Mouse (Mus musculus) hindbrain, postnatal 0 days (tissue): ENCODE measurements around the gene Tgm5. TPM values are rescaled to one million over a fixed set of nuclear protein-coding genes. Genes with fewer than 3 reads are reported as not detected.

ENCODE experiments used
- ATAC-seq: fragments of 200-750 bp; cut with Nextera tagmentation; 2 replicates; pipeline ENCODE4 v1.8.0; 2017; ENCODE audit warnings: mild to moderate bottlenecking, moderate TSS enrichment, moderate library complexity
- DNase-seq: peaks from one replicate; pipeline ENCODE4 v3.0.0-alpha.2; 2015; ENCODE audit warnings: low spot score
- H3K27ac ChIP-seq: fragments of 300-500 bp; sonication (generic); 2 replicates; pipeline ENCODE4 v1.5.1; 2014; ENCODE audit warnings: mild to moderate bottlenecking
- H3K27me3 ChIP-seq: fragments of 300-500 bp; sonication (generic); 2 replicates; pipeline ENCODE4 v1.6.1; 2014; ENCODE audit warnings: low read length, mixed read lengths; ENCODE audit not compliant: insufficient read depth
- H3K36me3 ChIP-seq: fragments of 300-500 bp; sonication (generic); 2 replicates; pipeline ENCODE4 v1.6.1; 2014; ENCODE audit warnings: low read length, mixed read lengths; ENCODE audit not compliant: insufficient read depth
- H3K4me1 ChIP-seq: fragments of 300-500 bp; sonication (generic); 2 replicates; pipeline ENCODE4 v1.6.1; 2014; ENCODE audit warnings: antibody characterized with exemption, low read length, mixed read lengths; ENCODE audit not compliant: insufficient read depth
- H3K4me2 ChIP-seq: fragments of 300-500 bp; sonication (generic); 2 replicates; pipeline ENCODE4 v1.6.1; 2014; ENCODE audit warnings: low read depth, mild to moderate bottlenecking, low read length, moderate library complexity, mixed read lengths
- H3K4me3 ChIP-seq: fragments of 300-500 bp; sonication (generic); 2 replicates; pipeline ENCODE4 v1.5.1; 2014; ENCODE audit warnings: low read length
- H3K9ac ChIP-seq: fragments of 300-500 bp; sonication (generic); replicated peaks from 2 replicates; pipeline ENCODE4 v1.6.1; 2014; ENCODE audit warnings: mild to moderate bottlenecking, low read length, moderate library complexity, mixed read lengths
- H3K9me3 ChIP-seq: fragments of 300-500 bp; sonication (generic); 2 replicates; pipeline ENCODE4 v1.6.1; 2016; ENCODE audit warnings: low read length, mixed read lengths
- CTCF ChIP-seq: IDR thresholded peaks from 2 replicates; pipeline ENCODE4 v1.5.1; 2016; ENCODE audit warnings: antibody characterized with exemption, control low read depth, low read depth
- WGBS: fragments of 180-500 bp; shearing (Covaris S2); extraction: QIAGEN DNeasy Blood & Tissue Kit; methylation state at CpG from one replicate; pipeline ENCODE4 v1.1.7; 2014; 5-methylcytosine and 5-hydroxymethylcytosine counted together
- polyA plus RNA-seq: library from polyadenylated mRNA; unstranded; fragments of >200 nt; fragmentation: Nextera tagmentation; extraction: Ambion mirVana; gene quantifications from 2 replicates; pipeline ENCODE4 v1.2.1, GENCODE M21; 2015
- total RNA-seq: library from RNA; depleted of rRNA; stranded (reverse); fragments of >200 nt; gene quantifications from 2 replicates; pipeline ENCODE4 v1.2.3, GENCODE M21; 2014

Gene Tgm5
- total and polyA plus RNA-seq, 2 experiments from 2014 or later: 0.45 to 0.78 TPM

DNA sequence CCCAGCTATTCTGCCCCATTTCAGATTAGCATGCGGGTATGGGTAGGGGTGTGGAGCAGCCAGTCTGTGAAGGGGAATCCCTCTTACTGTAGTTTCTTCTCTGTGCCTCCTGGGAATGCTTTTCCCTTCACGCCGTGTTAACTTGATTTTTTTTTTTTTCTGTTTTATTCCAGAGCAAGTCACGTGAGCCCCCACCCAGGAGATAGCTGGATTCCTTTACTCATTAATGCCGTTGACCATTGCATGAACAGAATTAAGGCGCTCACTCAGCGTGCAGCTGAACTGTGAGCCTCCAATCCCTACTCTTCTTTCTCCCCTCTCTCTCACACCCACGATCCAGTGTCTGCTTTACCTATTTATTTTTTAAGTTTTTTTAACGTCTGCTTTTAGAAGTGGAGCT, 69.4 kb downstream of the Tgm5 start:
- DNase-seq (no peak), ATAC-seq (no peak)
- Histone ChIP-seq H3K9me3 (no peaks in the 10 kb centered on the region), H3K4me2 (no peak overlapping the region), H3K9ac (no peak overlapping the region), H3K4me3 (no peak overlapping the region), H3K4me1 (no peaks in the 10 kb centered on the region), H3K36me3 (peaks cover 33% of the 10 kb centered on the region), H3K27ac (no peak overlapping the region), H3K27me3 (no peaks in the 10 kb centered on the region)
- TF ChIP-seq CTCF: no peak
- WGBS: 86% methylated on average over 9 of the region's 9 CpGs

DNA sequence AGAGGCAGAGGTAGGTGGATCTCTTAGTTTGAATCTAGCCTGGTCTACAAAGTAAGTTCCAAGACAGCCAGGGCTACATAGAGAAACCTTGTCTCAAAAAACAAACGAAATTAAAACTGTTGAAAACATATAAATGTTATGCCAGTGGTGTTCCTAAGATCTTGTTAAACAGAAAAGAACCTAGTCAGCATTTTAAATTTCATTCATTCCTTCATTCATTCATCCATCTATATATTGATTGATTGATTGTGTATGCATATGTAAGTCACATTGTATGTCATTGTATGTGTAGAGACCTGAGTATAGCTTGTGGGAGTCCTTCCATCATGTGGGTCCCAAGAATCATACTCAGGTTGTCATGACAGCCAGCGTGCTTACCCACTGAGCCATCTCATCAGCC, 70.1 kb downstream of the Tgm5 start:
- 84% methylated on average over 2 of the region's 2 CpGs for WGBS
- no peak overlapping the region for H3K4me2 ChIP-seq
- H3K27me3 ChIP-seq: no peaks in the 10 kb centered on the region
- H3K9ac ChIP-seq: no peak overlapping the region
- H3K4me1 ChIP-seq: no peaks in the 10 kb centered on the region
- no peak for DNase-seq
- H3K4me3 ChIP-seq: no peak overlapping the region
- peaks cover 35% of the 10 kb centered on the region for H3K36me3 ChIP-seq
- ATAC-seq: no peak
- no peak overlapping the region for H3K27ac ChIP-seq
- TF ChIP-seq CTCF: no peak
- H3K9me3 ChIP-seq: no peaks in the 10 kb centered on the region

DNA sequence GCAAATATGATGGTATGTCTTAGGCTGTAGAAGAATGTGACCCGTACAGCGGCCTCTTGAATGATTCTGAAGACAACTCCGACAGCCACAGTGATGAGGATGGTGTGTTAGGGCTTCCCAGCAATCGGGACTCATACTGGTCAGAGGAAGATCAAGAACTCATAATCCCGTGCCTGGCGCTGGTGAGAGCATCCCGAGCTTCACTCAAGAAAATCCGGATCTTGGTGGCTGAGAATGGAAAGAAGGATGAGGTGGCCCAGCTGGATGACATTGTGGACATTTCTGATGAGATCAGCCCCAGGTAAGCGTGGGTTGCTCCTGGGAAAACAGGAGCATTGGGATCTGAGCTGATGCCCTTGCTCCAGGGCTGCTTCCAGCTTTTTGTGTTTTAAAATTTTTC, 73.0 kb downstream of the Tgm5 start:
- TF ChIP-seq CTCF: no peak
- H3K27ac ChIP-seq: no peak overlapping the region
- 94% methylated on average over 9 of the region's 9 CpGs for WGBS
- DNase-seq (no peak), ATAC-seq (no peak)
- H3K27me3 ChIP-seq: no peaks in the 10 kb centered on the region
- H3K9ac ChIP-seq: no peak overlapping the region
- H3K4me1 ChIP-seq: no peaks in the 10 kb centered on the region
- H3K36me3 ChIP-seq: peaks cover 33% of the 10 kb centered on the region
- no peaks in the 10 kb centered on the region for H3K9me3 ChIP-seq
- no peak overlapping the region for H3K4me2 ChIP-seq
- H3K4me3 ChIP-seq: no peak overlapping the region

DNA sequence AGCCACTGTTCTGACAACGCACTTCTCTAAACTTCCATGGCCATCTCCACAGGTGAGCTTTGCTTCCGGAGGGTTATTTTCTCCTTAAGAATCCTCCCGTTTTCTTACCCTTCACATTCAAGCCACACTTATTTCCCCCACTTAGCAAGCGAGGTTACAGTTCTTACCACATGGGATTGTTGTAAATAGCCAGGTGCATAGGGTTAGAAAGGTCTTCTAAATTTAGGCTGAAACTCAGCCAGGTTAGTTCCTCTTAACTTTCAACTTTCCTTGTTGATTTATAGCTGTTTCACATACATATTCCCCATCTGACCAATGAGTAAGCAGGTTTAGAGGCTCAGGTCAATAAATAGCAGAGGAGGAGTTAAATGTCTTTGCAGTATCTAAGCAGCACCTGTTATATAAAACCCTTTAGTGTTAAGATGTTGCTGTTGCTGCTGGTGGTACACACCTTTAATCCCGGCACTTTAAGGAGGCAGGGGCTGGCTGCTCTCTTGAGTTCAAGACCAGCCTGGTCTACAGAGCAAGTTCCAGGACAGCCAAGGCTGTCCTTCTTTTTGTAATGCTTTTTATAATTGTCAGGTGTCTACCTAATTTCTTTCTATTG, 76.5 kb downstream of the Tgm5 start:
- Histone ChIP-seq H3K9ac (peak overlapping the region; percentile 71), H3K36me3 (peaks cover 19% of the 10 kb centered on the region), H3K4me2 (peak overlapping the region; percentile 93), H3K27me3 (no peaks in the 10 kb centered on the region), H3K4me3 (peak overlapping the region; percentile 82), H3K9me3 (no peaks in the 10 kb centered on the region), H3K4me1 (no peaks in the 10 kb centered on the region), H3K27ac (no peak overlapping the region)
- no peak for ATAC-seq
- TF ChIP-seq CTCF: no peak
- 23% methylated on average over 5 of the region's 5 CpGs for WGBS
- DNase-seq: no peak

DNA sequence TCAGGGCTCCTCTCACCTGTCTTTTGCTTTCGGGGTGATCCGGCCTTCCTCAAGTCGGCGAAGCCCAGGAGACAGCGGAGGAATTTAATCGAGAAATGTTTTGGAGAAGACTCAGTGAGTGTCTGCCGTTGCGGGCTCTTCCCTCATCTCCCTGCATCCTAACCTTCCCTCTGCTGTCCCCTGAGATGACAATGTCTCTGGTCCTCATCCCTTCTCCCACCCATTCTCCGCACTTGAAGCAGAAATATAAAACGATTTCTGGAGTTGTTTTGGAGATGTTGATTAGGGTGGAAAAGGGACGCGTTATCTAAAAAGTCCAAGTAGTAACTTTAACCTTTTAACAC, 77.0 kb downstream of the Tgm5 start:
- no peaks in the 10 kb centered on the region for H3K9me3 ChIP-seq
- H3K4me2 ChIP-seq: peak overlapping the region; percentile 93
- DNase-seq: peak; percentile 3
- under 1% methylated on average over 12 of the region's 12 CpGs for WGBS
- H3K4me1 ChIP-seq: no peaks in the 10 kb centered on the region
- H3K27me3 ChIP-seq: no peaks in the 10 kb centered on the region
- H3K36me3 ChIP-seq: peaks cover 19% of the 10 kb centered on the region
- no peak for ATAC-seq
- TF ChIP-seq CTCF: no peak
- H3K9ac ChIP-seq: peak overlapping the region; percentile 71
- peak overlapping the region; percentile 61; the same call in 1 of the 2 replicates for H3K27ac ChIP-seq
- peak overlapping the region; percentile 82 for H3K4me3 ChIP-seq

DNA sequence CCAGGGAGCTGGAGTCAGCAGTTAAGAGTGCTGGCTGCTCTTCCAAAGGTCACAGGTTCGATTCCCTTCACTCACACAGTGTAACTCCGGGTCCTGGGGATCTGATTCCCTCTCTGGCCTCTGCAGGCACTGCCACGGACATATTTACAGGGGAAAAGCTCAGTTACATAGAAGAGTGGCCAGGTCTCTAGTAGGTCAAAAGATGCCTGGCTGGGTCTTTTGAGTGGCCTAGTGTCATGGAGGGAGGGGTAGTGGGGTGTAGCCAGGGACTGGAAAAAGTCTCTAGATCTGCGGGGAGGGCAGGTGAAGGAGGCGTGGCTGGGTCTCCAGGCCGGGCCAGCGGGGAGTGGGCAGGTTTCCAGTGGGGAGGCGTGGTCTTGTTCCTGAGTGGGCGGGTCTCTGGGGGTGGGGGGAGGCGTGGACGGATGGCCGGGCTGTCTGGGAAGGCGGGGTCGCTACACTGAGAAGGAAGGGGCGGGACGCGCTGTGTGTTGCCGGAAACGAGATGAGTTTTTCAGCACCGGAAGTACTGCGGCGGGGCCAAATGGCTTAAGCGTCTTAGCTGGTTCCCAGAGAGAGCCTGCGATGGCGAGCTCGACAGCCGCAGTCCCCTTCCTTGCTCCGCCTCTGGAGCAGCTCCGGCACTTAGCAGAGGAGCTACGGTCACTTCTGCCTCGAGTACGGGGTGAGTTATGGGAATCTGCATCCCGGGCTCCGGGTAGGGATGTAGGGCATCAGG, 77.5 kb downstream of the Tgm5 start, which contains the start of gene Ccndbp1:
Ccndbp1 (plus strand) TSS at position 479 of the 739 bp plus-strand sequence.
- peak within 1 kb of the TSS; percentile 71 for H3K9ac ChIP-seq
- ATAC-seq: peak; percentile 98
- no peak for TF ChIP-seq CTCF

DNA sequence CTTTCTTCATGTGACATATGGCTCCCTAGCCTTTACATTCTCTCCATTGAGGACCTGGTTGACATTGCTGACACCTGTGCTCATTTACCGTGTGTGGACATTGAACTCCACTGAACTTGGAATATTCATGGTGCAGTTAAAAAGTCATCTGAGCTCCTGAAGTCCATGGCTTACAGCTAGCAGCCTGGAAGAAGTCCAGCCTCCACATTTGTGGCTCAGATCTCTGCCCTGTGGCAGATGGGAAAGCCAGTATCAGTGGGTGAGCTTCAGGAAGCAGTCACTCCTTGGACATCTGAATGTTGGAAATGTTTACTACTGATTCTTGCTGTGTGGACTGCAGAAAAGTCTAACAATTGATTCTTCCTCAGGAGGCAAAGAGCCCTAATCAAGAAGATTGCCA, 78.7 kb downstream of the Tgm5 start:
- peaks cover 10% of the 10 kb centered on the region for H3K36me3 ChIP-seq
- no peak for DNase-seq
- H3K27ac ChIP-seq: no peak overlapping the region
- no peak overlapping the region for H3K4me2 ChIP-seq
- no peak overlapping the region for H3K4me3 ChIP-seq
- TF ChIP-seq CTCF: no peak
- no peaks in the 10 kb centered on the region for H3K9me3 ChIP-seq
- WGBS: 96% methylated on average over 1 of the region's 1 CpGs
- H3K4me1 ChIP-seq: no peaks in the 10 kb centered on the region
- no peak for ATAC-seq
- no peaks in the 10 kb centered on the region for H3K27me3 ChIP-seq
- no peak overlapping the region for H3K9ac ChIP-seq

More for the DNA sequence above, 77.5 kb downstream of the Tgm5 start, which contains the start of gene Ccndbp1:
- no peaks in the 10 kb centered on the region for H3K27me3 ChIP-seq
- H3K9me3 ChIP-seq: no peaks in the 10 kb centered on the region
- WGBS: 2% methylated on average over 34 of the region's 34 CpGs
- H3K4me2 ChIP-seq: peak within 1 kb of the TSS; percentile 93
- H3K27ac ChIP-seq: peak within 1 kb of the TSS; percentile 61
- H3K4me1 ChIP-seq: no peaks in the 10 kb centered on the region
- H3K36me3 ChIP-seq: peaks cover 19% of the 10 kb centered on the region
- DNase-seq: peak; percentile 94
- H3K4me3 ChIP-seq: peak within 1 kb of the TSS; percentile 82
